13 mouse cellular contexts compared by ENCODE assay signal in genomic region chr2:117338501-117338900, GRCm38 (mm10). TPM values are rescaled to one million over a fixed set of nuclear protein-coding genes. Genes with fewer than 3 reads are reported as not detected.
DNase-seq lines count a peak whose midpoint lies in the region; ATAC-seq and TF ChIP-seq lines count a peak whose summit lies in the region.
"Had no signal": no experiment of that assay in that cellular context is flagged by ENCODE, and none has a peak within 500 bp of the region (broad histone marks: within the 10 kb centered on the region; RNA-seq: fewer than 3 reads in every experiment).

No protein-coding gene starts in this region.

- H3K4me1 ChIP-seq in intestine, postnatal 0 days (replicated peaks; ENCODE audit: control insufficient read depth, insufficient read depth, low read length): no peaks in the 10 kb centered on the region
- peaks cover 8% of the 10 kb centered on the region for H3K4me1 ChIP-seq in intestine, embryonic 16.5 days (ENCODE audit: control insufficient read depth, insufficient read depth, low read length)
- H3K4me1 ChIP-seq in stomach, postnatal 0 days (replicated peaks; ENCODE audit: control insufficient read depth, insufficient read depth): no peaks in the 10 kb centered on the region; the same call in 1 of the 2 replicates

- H3K9ac ChIP-seq in intestine, postnatal 0 days (ENCODE audit: low read depth, low read length): no peak overlapping the region
- H3K9ac ChIP-seq in intestine, embryonic 16.5 days (ENCODE audit: low read depth, low read length): no peak overlapping the region
- no peak overlapping the region for H3K9ac ChIP-seq in stomach, postnatal 0 days (ENCODE audit: low read length)
- H3K9ac ChIP-seq: limb, embryonic 12.5 days; midbrain, embryonic 12.5 days had no signal

- H3K4me2 ChIP-seq in intestine, postnatal 0 days (replicated peaks; ENCODE audit: low read depth): no peak overlapping the region
- H3K4me2 ChIP-seq in intestine, embryonic 16.5 days (ENCODE audit: low read depth, low read length): no peak overlapping the region
- no peak overlapping the region for H3K4me2 ChIP-seq in stomach, postnatal 0 days (replicated peaks; ENCODE audit: low read depth)
- H3K4me2 ChIP-seq: limb, embryonic 12.5 days; midbrain, embryonic 12.5 days had no signal

- H3K36me3 ChIP-seq in intestine, postnatal 0 days (ENCODE audit: control insufficient read depth, insufficient read depth): no peaks in the 10 kb centered on the region
- no peaks in the 10 kb centered on the region for H3K36me3 ChIP-seq in intestine, embryonic 16.5 days (ENCODE audit: control insufficient read depth, insufficient read depth, low read length)
- H3K36me3 ChIP-seq in stomach, postnatal 0 days (ENCODE audit: control insufficient read depth, insufficient read depth, low read length): no peaks in the 10 kb centered on the region
- H3K36me3 ChIP-seq: forebrain, embryonic 10.5 days; limb, embryonic 12.5 days; midbrain, embryonic 12.5 days had no signal

- H3K27me3 ChIP-seq in intestine, postnatal 0 days (replicated peaks; ENCODE audit: control insufficient read depth, insufficient read depth, low read length): peaks cover 24% of the 10 kb centered on the region
- 0 out of 2 replicates have a peak, but pooled peaks cover 13% of the 10 kb centered on the region for H3K27me3 ChIP-seq in intestine, embryonic 16.5 days (replicated peaks; ENCODE audit: control insufficient read depth, insufficient read depth, low read length)
- H3K27me3 ChIP-seq in stomach, postnatal 0 days (ENCODE audit: control insufficient read depth, insufficient read depth, low read length): no peaks in the 10 kb centered on the region; the same call in 1 of the 2 replicates

- H3K4me3 ChIP-seq in intestine, postnatal 0 days (ENCODE audit: low read depth, low read length): no peak overlapping the region
- H3K4me3 ChIP-seq in intestine, embryonic 16.5 days (ENCODE audit: low read length): no peak overlapping the region
- H3K4me3 ChIP-seq in stomach, postnatal 0 days (ENCODE audit: low read depth, low read length): no peak overlapping the region
- H3K4me3 ChIP-seq: forebrain, embryonic 10.5 days; limb, embryonic 12.5 days; midbrain, embryonic 12.5 days; myocyte had no signal

- TF ChIP-seq EP300 in stomach, postnatal 0 days (optimal IDR thresholded peaks at IDR 0.05): no peak

- no peaks in the 10 kb centered on the region for H3K9me3 ChIP-seq in intestine, postnatal 0 days (ENCODE audit: control insufficient read depth)
- H3K9me3 ChIP-seq in intestine, embryonic 16.5 days (ENCODE audit: control insufficient read depth, low read length): no peaks in the 10 kb centered on the region
- no peaks in the 10 kb centered on the region for H3K9me3 ChIP-seq in stomach, postnatal 0 days (ENCODE audit: control insufficient read depth, low read length)
- H3K9me3 ChIP-seq: forebrain, embryonic 10.5 days; limb, embryonic 12.5 days; midbrain, embryonic 12.5 days had no signal

- ATAC-seq in intestine, postnatal 0 days: no peak
- no peak for ATAC-seq in intestine, embryonic 16.5 days
- ATAC-seq in stomach, postnatal 0 days (ENCODE audit: low FRiP score, low TSS enrichment): no peak
- ATAC-seq: hindbrain, embryonic 16.5 days had no signal

- 69% methylated on average over 3 of the region's 3 CpGs for WGBS in intestine, postnatal 0 days
- WGBS in intestine, embryonic 16.5 days: 60% methylated on average over 3 of the region's 3 CpGs
- WGBS in stomach, postnatal 0 days: 70% methylated on average over 3 of the region's 3 CpGs

- peak; percentile 48 to 58 for DNase-seq in right cerebral cortex, postnatal 10 days (ENCODE audit: low spot score in 2 of 2)
- DNase-seq in right cerebral cortex, postnatal 14 days: no peak
- DNase-seq in ZHBTc4 (ENCODE audit: low read depth, low spot score): peak; percentile 76
- DNase-seq in stomach, postnatal 0 days (ENCODE audit: low spot score): no peak
- DNase-seq in kidney, adult 8-10 months: no peak
- DNase-seq: cerebellum, adult 11 months had no signal

- no peak overlapping the region for H3K27ac ChIP-seq in intestine, postnatal 0 days (ENCODE audit: low read depth, low read length)
- H3K27ac ChIP-seq in intestine, embryonic 16.5 days (ENCODE audit: low read length): no peak overlapping the region
- H3K27ac ChIP-seq in stomach, postnatal 0 days (replicated peaks): no peak overlapping the region
- H3K27ac ChIP-seq: forebrain, embryonic 10.5 days; limb, embryonic 12.5 days; midbrain, embryonic 12.5 days had no signal

- peak; percentile 13; the same call in 1 of the 2 replicates for TF ChIP-seq CTCF in intestine, postnatal 0 days (IDR thresholded peaks at IDR 0.05; ENCODE audit: low read depth)
- peak; percentile 52 for TF ChIP-seq CTCF in stomach, postnatal 0 days (IDR thresholded peaks at IDR 0.05; ENCODE audit: low read depth)

RNA-seq across cellular contexts. Expression of gene Rasgrp1, which starts 4.3 kb away (rescaled TPM):
- polyA plus RNA-seq in intestine, postnatal 0 days (2015; fragmentation: Nextera tagmentation; extraction: Ambion mirVana): 0.31 and 0.46 TPM in 2 replicates
- polyA plus RNA-seq in intestine, embryonic 16.5 days (2015; fragmentation: Nextera tagmentation; extraction: Ambion mirVana): 0.84 and 0.87 TPM in 2 replicates
- polyA plus RNA-seq in stomach, postnatal 0 days (2015; fragmentation: Nextera tagmentation; extraction: Ambion mirVana): 2.5 and 2.7 TPM in 2 replicates
- polyA plus RNA-seq: myocyte had no signal

Comparison
In these comparisons a context has a peak if more than half of its experiments do, and no peak if none do; other contexts are left out.
1. DNase-seq: peak in right cerebral cortex, postnatal 10 days (2 of 2) and ZHBTc4 (single experiment); none in right cerebral cortex, postnatal 14 days (single experiment), stomach, postnatal 0 days (single experiment) and kidney, adult 8-10 months (0 of 2).